Mouse (Mus musculus) hindbrain, embryonic 15.5 days (tissue): ENCODE measurements at regions not wholly inside any gene's neighbourhood (a gene's known extent, or its start where the extent isn't known, plus 50 kb on each side); places are given as distances from the start of the nearest gene placed in this dataset.

Source experiments
- ATAC-seq: fragments of 200-750 bp; cut with Nextera tagmentation; 2 replicates; pipeline ENCODE4 v1.8.0; 2017; ENCODE audit warnings: low read depth, moderate number of reproducible peaks, moderate TSS enrichment; ENCODE audit not compliant: low FRiP score
- H3K27ac ChIP-seq: fragments of 300-500 bp; sonication (generic); replicated peaks from 2 replicates; pipeline ENCODE4 v1.5.1; 2015; ENCODE audit warnings: mild to moderate bottlenecking, inconsistent platforms
- H3K27me3 ChIP-seq: fragments of 300-500 bp; sonication (generic); 2 replicates; pipeline ENCODE4 v1.6.1; 2015; ENCODE audit warnings: control low read depth, inconsistent platforms
- H3K36me3 ChIP-seq: fragments of 300-500 bp; sonication (generic); 2 replicates; pipeline ENCODE4 v1.6.1; 2015; ENCODE audit warnings: control low read depth, inconsistent platforms
- H3K4me1 ChIP-seq: fragments of 300-500 bp; sonication (generic); replicated peaks from 2 replicates; pipeline ENCODE4 v1.6.1; 2015; ENCODE audit warnings: control low read depth, inconsistent platforms
- H3K4me2 ChIP-seq: fragments of 300-500 bp; sonication (generic); 2 replicates; pipeline ENCODE4 v1.6.1; 2015; ENCODE audit warnings: moderate library complexity, mild to moderate bottlenecking, inconsistent platforms
- H3K4me3 ChIP-seq: fragments of 300-500 bp; sonication (generic); 2 replicates; pipeline ENCODE4 v1.5.1; 2015; ENCODE audit warnings: mild to moderate bottlenecking, inconsistent platforms
- H3K9ac ChIP-seq: fragments of 300-500 bp; sonication (generic); 2 replicates; pipeline ENCODE4 v1.6.1; 2015; ENCODE audit warnings: inconsistent platforms
- H3K9me3 ChIP-seq: fragments of 300-500 bp; sonication (generic); 2 replicates; pipeline ENCODE4 v1.6.1; 2016; ENCODE audit warnings: control low read depth, inconsistent platforms
- WGBS: fragments of 180-500 bp; shearing (Covaris S2); methylation state at CpG from one replicate; pipeline ENCODE4 v1.1.7; 2015; 5-methylcytosine and 5-hydroxymethylcytosine counted together

GRCm38 (mm10) chr3:131802841-131803240 lies 238.3 kb downstream of the Papss1 start:
- H3K27me3 ChIP-seq: no peaks in the 10 kb centered on the region
- no peaks in the 10 kb centered on the region for H3K4me1 ChIP-seq
- no peaks in the 10 kb centered on the region for H3K9me3 ChIP-seq
- 90% methylated on average over 7 of the region's 7 CpGs for WGBS
- no peak overlapping the region for H3K27ac ChIP-seq
- H3K36me3 ChIP-seq: no peaks in the 10 kb centered on the region
- ATAC-seq: no peak
- no peak overlapping the region for H3K4me3 ChIP-seq
- no peak overlapping the region for H3K9ac ChIP-seq
- H3K4me2 ChIP-seq: no peak overlapping the region

GRCm38 (mm10) chr3:131808127-131808526 lies 243.6 kb downstream of the Papss1 start:
- H3K4me2 ChIP-seq: no peak overlapping the region
- no peak for ATAC-seq
- H3K4me3 ChIP-seq: no peak overlapping the region
- no peaks in the 10 kb centered on the region for H3K36me3 ChIP-seq
- no peaks in the 10 kb centered on the region for H3K9me3 ChIP-seq
- H3K9ac ChIP-seq: no peak overlapping the region
- H3K27ac ChIP-seq: no peak overlapping the region
- no peaks in the 10 kb centered on the region for H3K27me3 ChIP-seq
- 73% methylated on average over 8 of the region's 8 CpGs for WGBS
- no peaks in the 10 kb centered on the region for H3K4me1 ChIP-seq

GRCm38 (mm10) chr3:131812968-131813367 lies 248.4 kb downstream of the Papss1 start:
- H3K27ac ChIP-seq: no peak overlapping the region
- ATAC-seq: no peak
- H3K36me3 ChIP-seq: no peaks in the 10 kb centered on the region
- H3K9ac ChIP-seq: no peak overlapping the region
- no peaks in the 10 kb centered on the region for H3K27me3 ChIP-seq
- 65% methylated on average over 6 of the region's 6 CpGs for WGBS
- H3K4me2 ChIP-seq: no peak overlapping the region
- H3K9me3 ChIP-seq: no peaks in the 10 kb centered on the region
- no peaks in the 10 kb centered on the region for H3K4me1 ChIP-seq
- H3K4me3 ChIP-seq: no peak overlapping the region

GRCm38 (mm10) chr3:131818806-131819205 lies 254.2 kb downstream of the Papss1 start:
- no peaks in the 10 kb centered on the region for H3K27me3 ChIP-seq
- WGBS: 97% methylated on average over 1 of the region's 1 CpGs
- no peaks in the 10 kb centered on the region for H3K9me3 ChIP-seq
- H3K9ac ChIP-seq: no peak overlapping the region
- H3K4me1 ChIP-seq: no peaks in the 10 kb centered on the region
- no peak overlapping the region for H3K4me3 ChIP-seq
- no peak for ATAC-seq
- no peak overlapping the region for H3K27ac ChIP-seq
- H3K4me2 ChIP-seq: no peak overlapping the region
- H3K36me3 ChIP-seq: no peaks in the 10 kb centered on the region

GRCm38 (mm10) chr3:131857442-131857841 lies 227.7 kb upstream of the Dkk2 start:
- H3K27me3 ChIP-seq: no peaks in the 10 kb centered on the region
- H3K9ac ChIP-seq: no peak overlapping the region
- 84% methylated on average over 2 of the region's 2 CpGs for WGBS
- ATAC-seq: no peak
- no peaks in the 10 kb centered on the region for H3K4me1 ChIP-seq
- H3K36me3 ChIP-seq: no peaks in the 10 kb centered on the region
- H3K4me3 ChIP-seq: no peak overlapping the region
- H3K4me2 ChIP-seq: no peak overlapping the region
- H3K9me3 ChIP-seq: no peaks in the 10 kb centered on the region
- no peak overlapping the region for H3K27ac ChIP-seq

- no peaks in the 10 kb centered on the region for H3K36me3 ChIP-seq
- H3K4me3 ChIP-seq: no peak overlapping the region
- H3K9ac ChIP-seq: no peak overlapping the region
- no peak overlapping the region for H3K4me2 ChIP-seq
- no peak overlapping the region for H3K27ac ChIP-seq
- H3K4me1 ChIP-seq: no peaks in the 10 kb centered on the region
- no peaks in the 10 kb centered on the region for H3K9me3 ChIP-seq
- no peak for ATAC-seq
- WGBS: 77% methylated on average over 12 of the region's 12 CpGs
- no peaks in the 10 kb centered on the region for H3K27me3 ChIP-seq
Observed at GRCm38 (mm10) chr3:131859083-131859482, 226.0 kb upstream of the Dkk2 start.

GRCm38 (mm10) chr3:131865106-131865505 lies 220.0 kb upstream of the Dkk2 start:
- H3K4me3 ChIP-seq: no peak overlapping the region
- no peaks in the 10 kb centered on the region for H3K9me3 ChIP-seq
- no peaks in the 10 kb centered on the region for H3K4me1 ChIP-seq
- H3K27me3 ChIP-seq: no peaks in the 10 kb centered on the region
- H3K27ac ChIP-seq: no peak overlapping the region
- ATAC-seq: no peak
- no peak overlapping the region for H3K4me2 ChIP-seq
- H3K36me3 ChIP-seq: no peaks in the 10 kb centered on the region
- WGBS: 54% methylated on average over 4 of the region's 5 CpGs
- no peak overlapping the region for H3K9ac ChIP-seq

- H3K9ac ChIP-seq: no peak overlapping the region
- no peaks in the 10 kb centered on the region for H3K4me1 ChIP-seq
- no peaks in the 10 kb centered on the region for H3K36me3 ChIP-seq
- no peaks in the 10 kb centered on the region for H3K27me3 ChIP-seq
- H3K4me2 ChIP-seq: no peak overlapping the region
- H3K27ac ChIP-seq: no peak overlapping the region
- ATAC-seq: no peak
- H3K9me3 ChIP-seq: no peaks in the 10 kb centered on the region
- no peak overlapping the region for H3K4me3 ChIP-seq
- 94% methylated on average over 3 of the region's 3 CpGs for WGBS
Observed at GRCm38 (mm10) chr3:131867266-131867665, 217.8 kb upstream of the Dkk2 start.

- Histone ChIP-seq H3K9ac (no peak overlapping the region), H3K36me3 (no peaks in the 10 kb centered on the region), H3K4me2 (no peak overlapping the region), H3K27ac (no peak overlapping the region), H3K27me3 (no peaks in the 10 kb centered on the region), H3K4me3 (no peak overlapping the region), H3K9me3 (no peaks in the 10 kb centered on the region), H3K4me1 (no peaks in the 10 kb centered on the region)
- WGBS: 83% methylated on average over 11 of the region's 11 CpGs
- ATAC-seq: no peak
Observed at GRCm38 (mm10) chr3:131868219-131868964, 216.7 kb upstream of the Dkk2 start.

GRCm38 (mm10) chr3:131869306-131869705 lies 215.8 kb upstream of the Dkk2 start:
- H3K36me3 ChIP-seq: no peaks in the 10 kb centered on the region
- no peak for ATAC-seq
- no peak overlapping the region for H3K4me3 ChIP-seq
- no peak overlapping the region for H3K9ac ChIP-seq
- no peaks in the 10 kb centered on the region for H3K9me3 ChIP-seq
- no peak overlapping the region for H3K4me2 ChIP-seq
- WGBS: 95% methylated on average over 4 of the region's 4 CpGs
- H3K27me3 ChIP-seq: no peaks in the 10 kb centered on the region
- H3K4me1 ChIP-seq: no peaks in the 10 kb centered on the region
- no peak overlapping the region for H3K27ac ChIP-seq

GRCm38 (mm10) chr3:131882667-131883066 lies 202.4 kb upstream of the Dkk2 start:
- H3K27me3 ChIP-seq: no peaks in the 10 kb centered on the region
- H3K36me3 ChIP-seq: no peaks in the 10 kb centered on the region
- H3K9ac ChIP-seq: no peak overlapping the region
- no peak overlapping the region for H3K4me3 ChIP-seq
- no peak overlapping the region for H3K27ac ChIP-seq
- no peak overlapping the region for H3K4me2 ChIP-seq
- H3K4me1 ChIP-seq: no peaks in the 10 kb centered on the region
- ATAC-seq: no peak
- no peaks in the 10 kb centered on the region for H3K9me3 ChIP-seq

GRCm38 (mm10) chr3:131886470-131886869 lies 198.6 kb upstream of the Dkk2 start:
- no peak for ATAC-seq
- Histone ChIP-seq H3K27ac (no peak overlapping the region), H3K9me3 (no peaks in the 10 kb centered on the region), H3K9ac (no peak overlapping the region), H3K36me3 (no peaks in the 10 kb centered on the region), H3K27me3 (no peaks in the 10 kb centered on the region), H3K4me1 (no peaks in the 10 kb centered on the region), H3K4me3 (no peak overlapping the region), H3K4me2 (no peak overlapping the region)
- 89% methylated on average over 5 of the region's 5 CpGs for WGBS

GRCm38 (mm10) chr3:131886984-131887383 lies 198.1 kb upstream of the Dkk2 start:
- Histone ChIP-seq H3K4me3 (no peak overlapping the region), H3K4me2 (no peak overlapping the region), H3K27ac (no peak overlapping the region), H3K27me3 (no peaks in the 10 kb centered on the region), H3K9me3 (no peaks in the 10 kb centered on the region), H3K9ac (no peak overlapping the region), H3K4me1 (no peaks in the 10 kb centered on the region), H3K36me3 (no peaks in the 10 kb centered on the region)
- no peak for ATAC-seq
- 82% methylated on average over 8 of the region's 8 CpGs for WGBS
